Mouse (Mus musculus) heart, adult 8-10 months (tissue): ENCODE data around the gene Lama1. TPM values are rescaled to one million over a fixed set of nuclear protein-coding genes. Genes with fewer than 3 reads are reported as not detected.
A peak's percentile ranks its signal among the peaks of the same experiment; 100 is the strongest.
"Not testable (repeated sequence)": the region's sequence is repeated elsewhere in the genome, so short reads cannot be mapped to it uniquely, and the experiment has no call there.

ENCODE experiments used
- DNase-seq: peaks from one replicate; pipeline ENCODE4 v3.0.0; 2022; ENCODE audit warnings: low spot score
- total RNA-seq, 4 experiments: library from RNA; stranded (reverse); gene quantifications; 2 replicates each; pipeline ENCODE4 v1.2.4; 2022

The Lama1 gene
- total RNA-seq, 4 experiments from 2014 or later, result 1.3 to 2.5 (median 2.2) TPM

GRCm38 (mm10) chr17:67837351-67838090 is 140.5 kb downstream of the Lama1 start:
- peak; percentile 51 for DNase-seq

- DNase-seq, result no peak
Observed at GRCm38 (mm10) chr17:67838948-67839347, 141.9 kb downstream of the Lama1 start.

GRCm38 (mm10) chr17:67841494-67841893 is 144.4 kb downstream of the Lama1 start:
- not testable (repeated sequence) for DNase-seq

GRCm38 (mm10) chr17:67861080-67861630 is 164.1 kb downstream of the Lama1 start:
- no peak for DNase-seq

GRCm38 (mm10) chr17:67861744-67862535 is 164.9 kb downstream of the Lama1 start:
- peak; percentile 46 for DNase-seq

GRCm38 (mm10) chr17:67864363-67864762 is 167.3 kb downstream of the Lama1 start:
- no peak for DNase-seq

- no peak for DNase-seq
Observed at GRCm38 (mm10) chr17:67864912-67865311, 167.9 kb downstream of the Lama1 start.

- peak; percentile 13 for DNase-seq
Observed at GRCm38 (mm10) chr17:67866026-67866425, 169.0 kb downstream of the Lama1 start.

- DNase-seq, result peak; percentile 40
Observed at GRCm38 (mm10) chr17:67866541-67867241, 169.6 kb downstream of the Lama1 start.

GRCm38 (mm10) chr17:67869731-67870601 is 172.9 kb downstream of the Lama1 start:
- DNase-seq, result peak; percentile 52

Other genes starting within 250 kb of the Lama1 start
- under 1 TPM; 0.28 to 0.60 (median 0.43) TPM for gene Lrrc30, start 64.5 kb upstream of the Lama1 start, total RNA-seq